Mouse (Mus musculus): ENCODE results near the gene Dlgap4.

DNA sequence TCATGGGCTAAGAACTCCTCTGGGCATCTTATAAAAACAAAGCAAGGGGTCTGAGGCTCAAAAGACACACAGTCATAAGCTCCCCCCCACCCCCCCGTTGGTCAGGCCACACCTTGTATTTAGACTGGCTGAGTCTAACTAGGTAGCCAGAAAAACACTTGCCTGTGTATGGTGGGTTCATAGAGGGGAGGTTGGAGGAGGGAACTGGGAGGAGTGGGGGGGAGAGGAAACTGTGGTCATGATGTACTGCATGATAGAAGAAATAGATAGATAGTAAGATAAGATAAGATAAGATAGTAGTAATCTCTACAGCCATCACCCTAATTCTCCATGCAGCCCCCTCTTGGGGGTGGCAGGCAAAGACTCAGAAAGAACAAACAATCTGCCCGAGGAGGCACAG, 166.0 kb downstream of the Dlgap4 start:
- no peak for TF ChIP-seq CTCF (conservative IDR thresholded peaks at IDR 0.05; ENCODE audit: low read length)
- no peak for TF ChIP-seq NANOG (IDR thresholded peaks at IDR 0.05; ENCODE audit: borderline replicate concordance, low read length)
- no peak for TF ChIP-seq POU5F1 (IDR thresholded peaks at IDR 0.05; ENCODE audit: borderline replicate concordance, low read length)
